Comparison of ENCODE assay signal across 8 mouse cellular contexts in genomic region chr9:54586199-54587061, GRCm38 (mm10). TPM values are rescaled to one million over a fixed set of nuclear protein-coding genes. Genes with fewer than 3 reads are reported as not detected.
DNase-seq lines count a peak whose midpoint lies in the region; ATAC-seq lines count a peak whose summit lies in the region.

Gene Idh3a, plus strand, starts transcription at chr9:54586334.

- ATAC-seq in common myeloid progenitor, adult 5-6 weeks (replicated peaks; ENCODE audit: low read depth, poor library complexity, severe bottlenecking), result peak; percentile 98

- H3K9me3 ChIP-seq in megakaryocyte, embryonic 14.5 days, result no peaks in the 10 kb centered on the region

- no peaks in the 10 kb centered on the region for H3K27me3 ChIP-seq in megakaryocyte, embryonic 14.5 days (replicated peaks)

- H3K36me3 ChIP-seq in megakaryocyte, embryonic 14.5 days (replicated peaks; ENCODE audit: low read length), result peaks cover 27% of the 10 kb centered on the region

- peak within 1 kb of the TSS; percentile 99 for H3K4me3 ChIP-seq in megakaryocyte, embryonic 14.5 days (replicated peaks)

- H3K4me1 ChIP-seq in megakaryocyte, embryonic 14.5 days, result peaks cover 27% of the 10 kb centered on the region

- DNase-seq in ZHBTc4 (ENCODE audit: low read depth, low spot score), result peak; percentile 98
- peak; percentile 97 for DNase-seq in gastrocnemius, adult 8-10 months (ENCODE audit: low spot score in 2 of 2)
- peak; percentile 85 for DNase-seq in hindlimb bud, embryonic 11.5 days (ENCODE audit: extremely low spot score, low read depth, low spot score)
- DNase-seq in left cerebral cortex, adult 8-10 months (ENCODE audit: low spot score in 2 of 2), result peak; percentile 91 to 97
- peak; percentile 99 for DNase-seq in right cerebral cortex, postnatal 10 days (ENCODE audit: low spot score in 2 of 2)
- peak; percentile 98 for DNase-seq in urinary bladder, postnatal 25 days (ENCODE audit: low spot score)

RNA-seq across cellular contexts. Expression of gene Idh3a, which starts in this region (rescaled TPM):
- total RNA-seq in common myeloid progenitor, adult 5-6 weeks (2017), result 86.3 and 104 TPM in 2 replicates
- total RNA-seq in gastrocnemius, adult 8-10 months (2022), result 100 to 1,000 TPM; 456 to 541 (median 521) TPM
- total RNA-seq in left cerebral cortex, adult 8-10 months (2022), result 100 to 1,000 TPM; 164 to 185 (median 182) TPM
- 7.2 and 14.4 TPM in 2 replicates for polyA plus RNA-seq in megakaryocyte, embryonic 14.5 days (2012; ENCODE audit: insufficient read depth, low replicate concordance)

Comparison
In these comparisons a context has a peak if more than half of its experiments do, and no peak if none do; other contexts are left out.
1. Peak in every context shown above with its lines: DNase-seq, ATAC-seq and H3K4me3 ChIP-seq.